Mouse (Mus musculus) bone marrow macrophage, adult 2 months (primary cell): ENCODE results near the gene Ccdc175. TPM values are rescaled to one million over a fixed set of nuclear protein-coding genes. Genes with fewer than 3 reads are reported as not detected.

Experiments
- H3K27ac ChIP-seq: 2 replicates; pipeline ENCODE4 v1.5.1; 2012; ENCODE audit warnings: low read depth, low read length; ENCODE audit not compliant: insufficient read depth
- H3K4me1 ChIP-seq: 2 replicates; pipeline ENCODE4 v1.6.1; 2012; ENCODE audit warnings: low read length; ENCODE audit not compliant: control insufficient read depth, insufficient read depth
- H3K4me3 ChIP-seq: 2 replicates; pipeline ENCODE4 v1.5.1; 2012; ENCODE audit warnings: mild to moderate bottlenecking, low read length, moderate library complexity; ENCODE audit not compliant: insufficient read depth
- CTCF ChIP-seq: IDR thresholded peaks from 2 replicates; pipeline ENCODE4 v1.5.1; 2012; ENCODE audit warnings: low read depth, mild to moderate bottlenecking, low read length, moderate library complexity
- POLR2A ChIP-seq: IDR thresholded peaks from 2 replicates; pipeline ENCODE4 v1.6.1; 2012; ENCODE audit warnings: mild to moderate bottlenecking, low read depth, low read length, borderline replicate concordance
- polyA plus RNA-seq: library from polyadenylated mRNA; stranded (reverse); fragments of >200 nt; gene quantifications from 2 replicates; pipeline ENCODE4 v1.2.4, GENCODE M21; 2012; ENCODE audit not compliant: missing spikeins, insufficient read depth, insufficient read length

The Ccdc175 gene
- polyA plus RNA-seq, result not detected in 2 replicates

GRCm38 (mm10) chr12:72184929-72185328 lies at the start of gene Ccdc175:
Gene Ccdc175 (minus strand): TSS chr12:72185029.
- Histone ChIP-seq H3K4me3 (no peak within 1 kb of the TSS), H3K4me1 (no peaks in the 10 kb centered on the region), H3K27ac (no peak within 1 kb of the TSS)
- no peak for TF ChIP-seq CTCF
- TF ChIP-seq POLR2A, result no peak

DNA sequence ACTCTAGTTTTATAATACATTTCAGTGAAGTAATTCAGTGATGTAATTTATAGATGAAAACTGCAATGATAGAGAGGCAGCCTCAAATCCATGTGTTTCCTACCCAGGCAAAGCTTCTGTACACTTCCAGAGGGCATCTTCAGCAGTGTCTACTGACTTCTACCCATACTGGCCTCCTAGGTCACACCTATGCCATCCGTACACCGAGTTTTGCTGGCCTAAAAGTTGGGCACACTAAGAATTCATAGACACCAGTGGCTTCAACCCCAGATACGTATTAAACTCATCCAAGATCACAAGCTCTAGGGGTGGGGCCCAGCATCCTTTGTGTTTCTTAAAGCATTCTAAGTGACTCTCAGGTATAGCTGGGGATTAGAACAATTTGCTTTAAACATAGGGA lies 49.3 kb upstream of the Ccdc175 start:
- no peak overlapping the region for H3K4me3 ChIP-seq
- no peaks in the 10 kb centered on the region for H3K4me1 ChIP-seq
- TF ChIP-seq POLR2A, result no peak
- no peak for TF ChIP-seq CTCF
- H3K27ac ChIP-seq, result no peak overlapping the region

- H3K4me1 ChIP-seq, result no peaks in the 10 kb centered on the region
- H3K27ac ChIP-seq, result no peak overlapping the region
- no peak overlapping the region for H3K4me3 ChIP-seq
- TF ChIP-seq CTCF, result no peak
- no peak for TF ChIP-seq POLR2A
These were observed 48.3 kb upstream of the Ccdc175 start for GRCm38 (mm10) chr12:72232826-72233790.

DNA sequence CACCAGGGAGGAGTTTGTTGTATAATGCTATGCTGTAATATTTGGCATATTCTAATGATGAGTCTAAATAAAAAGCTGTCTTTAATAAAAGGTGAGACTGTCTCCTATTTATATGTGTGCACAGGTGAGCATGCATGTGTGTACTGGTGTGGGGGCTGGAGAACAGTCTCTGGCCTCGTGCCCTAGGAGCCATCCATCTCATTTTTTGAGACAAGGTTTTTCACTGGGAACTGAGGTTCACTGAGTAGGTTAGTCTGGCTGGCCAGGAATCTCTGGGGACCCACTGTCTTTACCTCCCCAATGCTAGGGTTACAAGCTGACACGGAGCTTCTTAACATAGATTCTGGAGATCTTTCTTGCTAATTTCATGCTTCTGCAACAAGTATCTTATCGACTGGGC lies 47.3 kb upstream of the Ccdc175 start:
- Histone ChIP-seq H3K4me3 (no peak overlapping the region), H3K4me1 (no peaks in the 10 kb centered on the region), H3K27ac (no peak overlapping the region)
- TF ChIP-seq POLR2A, result no peak
- TF ChIP-seq CTCF, result no peak

GRCm38 (mm10) chr12:72229451-72230196 lies 44.8 kb upstream of the Ccdc175 start:
- Histone ChIP-seq H3K4me3 (no peak overlapping the region), H3K27ac (no peak overlapping the region), H3K4me1 (no peaks in the 10 kb centered on the region)
- TF ChIP-seq CTCF (no peak), POLR2A (no peak)

GRCm38 (mm10) chr12:72227731-72228130 lies 42.9 kb upstream of the Ccdc175 start:
- TF ChIP-seq POLR2A (no peak), CTCF (no peak)
- Histone ChIP-seq H3K4me1 (no peaks in the 10 kb centered on the region), H3K27ac (no peak overlapping the region), H3K4me3 (no peak overlapping the region)

GRCm38 (mm10) chr12:72225371-72225770 lies 40.5 kb upstream of the Ccdc175 start:
- H3K27ac ChIP-seq, result no peak overlapping the region
- no peak overlapping the region for H3K4me3 ChIP-seq
- no peaks in the 10 kb centered on the region for H3K4me1 ChIP-seq
- TF ChIP-seq POLR2A, result no peak
- no peak for TF ChIP-seq CTCF

DNA sequence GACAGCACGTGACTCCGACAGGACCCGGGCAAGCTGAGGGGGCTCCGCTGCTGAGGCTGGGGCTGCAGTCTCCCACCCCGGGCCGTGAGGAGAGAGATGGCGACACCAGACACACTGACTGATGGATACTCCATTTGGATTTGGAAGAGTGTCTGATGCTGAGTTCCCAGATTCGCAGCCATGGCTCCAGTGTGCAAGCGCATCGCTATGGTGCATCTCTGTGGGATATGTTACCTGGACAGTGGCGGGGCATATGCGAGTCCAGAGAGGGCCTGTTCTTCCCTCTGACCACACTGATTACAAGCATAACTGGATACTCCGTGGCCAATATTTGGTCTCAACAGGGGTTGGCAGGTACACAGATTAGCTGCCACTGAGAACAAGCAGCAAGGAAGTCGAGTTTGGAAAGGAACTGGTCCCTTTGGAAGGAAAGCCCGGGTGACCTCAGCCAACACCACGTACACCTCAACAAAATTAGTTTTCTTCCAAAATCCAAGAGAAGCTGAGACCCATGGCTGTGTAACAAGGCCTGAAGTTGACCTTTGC lies 38.8 kb upstream of the Ccdc175 start:
- H3K27ac ChIP-seq, result no peak overlapping the region
- no peaks in the 10 kb centered on the region for H3K4me1 ChIP-seq
- no peak for TF ChIP-seq CTCF
- no peak for TF ChIP-seq POLR2A
- no peak overlapping the region for H3K4me3 ChIP-seq

DNA sequence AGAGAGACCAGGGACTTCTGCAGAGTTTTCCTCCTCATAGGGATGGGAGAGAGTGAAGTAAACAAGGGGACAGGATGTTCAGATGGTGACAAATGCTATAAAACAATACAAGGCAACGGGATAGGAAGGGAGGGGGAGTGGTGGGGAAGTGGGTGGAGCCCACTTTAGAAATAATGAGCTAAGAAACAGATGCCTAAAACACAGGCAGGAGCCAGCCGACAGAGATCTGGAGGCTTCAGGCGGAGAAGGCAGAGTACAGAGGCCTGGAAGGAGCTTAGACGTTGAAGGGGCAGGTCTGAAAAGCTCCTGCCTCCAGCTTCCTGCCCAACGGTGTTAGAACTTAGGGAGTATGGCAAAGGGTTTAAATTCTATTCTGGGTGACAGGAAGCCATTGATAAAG lies 28.7 kb upstream of the Ccdc175 start:
- H3K4me1 ChIP-seq, result no peaks in the 10 kb centered on the region
- no peak overlapping the region for H3K4me3 ChIP-seq
- H3K27ac ChIP-seq, result no peak overlapping the region
- TF ChIP-seq POLR2A, result no peak
- TF ChIP-seq CTCF, result no peak

DNA sequence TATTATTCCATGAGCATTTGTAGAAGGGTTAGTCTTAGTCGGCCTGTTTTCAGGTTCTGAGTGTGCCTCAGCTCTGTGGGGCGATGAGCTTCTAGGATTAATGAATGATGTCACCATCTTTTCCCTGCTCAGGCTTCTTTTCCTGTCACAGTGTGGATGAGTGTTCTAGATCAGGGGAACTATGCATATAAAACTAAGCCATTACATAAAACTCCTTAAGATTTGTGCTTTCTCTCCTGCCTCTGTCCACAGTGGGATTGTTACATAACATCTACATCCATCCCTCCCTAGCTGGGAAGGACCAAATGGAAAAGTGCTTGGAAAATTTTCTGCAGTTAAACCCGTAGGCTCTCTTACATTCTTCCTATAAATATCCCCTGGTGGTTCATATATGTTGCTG lies 16.0 kb upstream of the Ccdc175 start:
- no peak overlapping the region for H3K4me3 ChIP-seq
- no peak overlapping the region for H3K27ac ChIP-seq
- no peaks in the 10 kb centered on the region for H3K4me1 ChIP-seq
- TF ChIP-seq POLR2A (no peak), CTCF (no peak)
